Mouse (Mus musculus) heart, adult 2 months (tissue): Measurements from ENCODE around the gene Arhgef39.

Experiments
- CTCF ChIP-seq: fragments of 200-600 bp; IDR thresholded peaks from 2 replicates; pipeline ENCODE4 v1.8.1; 2022; ENCODE audit warnings: antibody characterized with exemption, mild to moderate bottlenecking, moderate library complexity
- EP300 ChIP-seq: fragments of 200-500 bp; IDR thresholded peaks from 2 replicates; pipeline ENCODE4 v1.6.1; 2011; ENCODE audit warnings: low read depth, low read length, control low read depth; ENCODE audit not compliant: insufficient read depth

DNA sequence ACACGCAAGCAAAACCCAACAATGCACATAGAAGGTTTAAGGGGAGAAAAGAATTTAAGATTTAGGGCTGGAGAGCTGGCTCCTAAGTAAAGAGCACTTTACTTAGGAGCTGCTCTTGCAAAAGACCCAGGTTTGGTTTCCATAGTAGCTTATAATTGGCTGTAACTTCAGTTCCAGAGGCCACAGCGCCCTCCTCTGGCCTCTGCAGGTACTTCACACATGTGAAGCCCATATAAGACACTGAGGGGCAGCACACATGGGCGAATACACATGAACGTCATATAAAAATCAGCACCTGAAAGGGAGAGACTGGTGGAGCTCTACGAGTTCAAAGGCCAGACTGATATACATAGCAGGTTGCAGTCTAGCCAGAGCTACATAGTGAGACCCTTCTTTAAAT, 28.4 kb upstream of the Arhgef39 start:
- TF ChIP-seq CTCF (peak; percentile 54), EP300 (no peak)
